Mouse (Mus musculus) lung, postnatal 25 days (tissue): ENCODE measurements at regions not wholly inside any gene's neighbourhood (a gene's known extent, or its start where the extent isn't known, plus 50 kb on each side); places are given as distances from the start of the nearest gene placed in this dataset.

ENCODE experiments used
- DNase-seq: peaks from one replicate; pipeline ENCODE4 v3.0.0; 2022; ENCODE audit warnings: low spot score

DNA sequence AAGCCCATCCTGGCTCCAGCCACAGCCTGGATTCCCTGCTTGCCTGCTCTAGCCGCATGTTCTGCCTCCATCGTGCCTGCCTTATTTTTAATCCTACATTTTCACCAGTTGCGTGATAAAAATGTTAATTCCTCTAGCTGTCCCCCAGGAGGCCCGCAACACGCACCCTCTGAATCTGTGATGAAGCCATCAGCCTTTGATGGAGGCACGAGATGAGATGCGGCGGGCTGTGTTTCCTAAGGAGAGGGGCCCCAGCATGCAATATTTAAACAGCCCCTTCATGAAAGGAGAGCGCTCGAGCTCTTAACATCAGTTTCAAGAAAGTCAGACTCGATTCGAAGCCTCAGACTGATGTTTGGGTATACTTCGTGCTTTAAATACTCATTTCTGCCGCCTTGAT, 76.3 kb downstream of the Nptx2 start:
- no peak for DNase-seq

DNA sequence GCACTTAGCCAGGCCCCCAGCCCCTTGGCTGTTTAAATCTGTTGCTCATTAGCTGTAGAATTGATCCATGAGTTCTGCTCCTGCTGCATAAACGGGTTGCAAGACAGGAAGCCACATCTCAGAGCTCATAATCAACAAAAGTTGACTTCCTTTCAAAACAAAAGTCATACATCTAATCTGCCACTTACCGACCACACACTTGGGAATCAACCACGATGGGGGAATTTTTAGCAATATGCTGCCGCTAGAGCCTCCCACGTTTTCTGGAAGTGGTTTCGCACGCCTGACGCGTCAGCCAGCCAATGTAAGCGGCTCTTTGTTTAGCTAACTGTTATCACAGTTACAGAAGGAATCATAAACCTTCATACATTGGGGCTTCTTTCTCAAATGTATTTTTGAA, 77.7 kb downstream of the Nptx2 start:
- no peak for DNase-seq

DNA sequence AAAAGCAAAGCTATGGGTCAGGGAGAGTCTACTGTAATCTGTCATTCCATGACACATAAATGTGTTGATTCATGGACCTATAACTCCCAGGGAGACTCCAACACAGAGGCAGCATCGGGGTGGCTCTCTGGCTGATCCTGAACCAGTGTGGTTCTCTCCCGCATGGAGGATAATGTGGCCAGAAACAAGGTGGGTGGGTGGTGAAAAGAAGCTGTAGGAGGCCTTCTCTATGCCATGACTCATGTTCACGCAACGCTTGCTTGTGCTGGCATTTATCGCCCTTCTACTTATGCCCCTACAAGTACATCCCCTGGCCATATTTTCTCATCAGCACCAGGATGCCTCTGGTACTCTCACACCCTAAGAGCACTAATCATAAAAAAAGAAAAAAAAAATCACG, 86.6 kb downstream of the Nptx2 start:
- no peak for DNase-seq

DNA sequence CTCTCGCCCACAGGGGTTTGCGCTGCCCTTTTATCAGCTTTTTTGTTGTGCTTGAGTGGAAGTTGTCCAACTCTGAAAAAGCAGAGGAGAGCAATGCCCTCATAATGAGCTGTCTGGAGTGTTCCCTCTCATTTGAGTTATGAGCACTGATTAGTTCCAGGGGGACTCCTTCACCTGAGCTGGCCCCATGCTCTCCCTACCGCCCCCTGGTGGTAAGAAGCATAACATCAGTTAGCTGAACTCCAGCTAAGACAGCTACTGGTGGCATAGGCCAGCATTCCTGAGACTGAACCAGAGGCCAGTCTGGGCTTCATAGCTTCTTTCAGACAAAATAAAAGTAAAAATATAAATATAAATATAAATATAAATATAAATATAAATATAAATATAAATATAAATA, 92.9 kb downstream of the Nptx2 start:
- peak; percentile 31 for DNase-seq

DNA sequence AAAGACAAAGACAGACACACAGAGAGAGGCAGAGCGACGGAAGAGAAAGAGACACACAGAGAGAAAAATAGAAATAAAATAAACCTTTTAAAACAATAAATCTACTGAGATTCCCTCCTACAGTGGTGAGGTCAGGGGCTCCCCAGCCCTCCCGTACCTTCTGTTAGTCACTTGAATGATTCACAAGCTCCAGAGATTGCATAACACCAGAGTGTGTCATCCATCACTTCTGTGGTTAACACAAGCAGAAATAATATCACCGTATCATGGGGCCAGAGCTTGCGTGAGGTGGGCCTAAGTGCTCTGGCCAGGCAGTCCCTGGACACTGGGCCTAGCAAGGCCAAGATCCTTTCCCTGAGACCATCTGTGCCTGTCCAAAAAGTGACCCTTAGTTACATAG, 93.9 kb downstream of the Nptx2 start:
- no peak for DNase-seq

DNA sequence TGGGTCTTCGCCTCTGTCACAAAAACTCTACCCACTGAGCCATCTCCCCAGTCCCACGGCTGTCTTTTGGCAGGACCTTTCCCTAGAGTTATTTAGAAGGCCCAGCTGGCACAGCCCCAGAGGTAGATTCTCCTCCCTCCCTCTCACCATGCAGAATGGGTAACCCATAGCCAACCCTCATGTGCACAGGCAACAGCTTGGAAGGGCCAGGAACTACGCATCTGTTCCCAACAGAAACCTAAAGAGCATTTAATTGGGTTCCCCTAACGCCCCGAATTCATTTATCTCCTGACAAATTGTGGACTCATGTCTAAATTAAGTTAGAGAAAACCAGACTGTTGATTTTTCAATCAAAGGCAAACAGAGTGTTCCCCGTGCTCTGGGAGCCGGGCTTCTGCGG, 97.1 kb downstream of the Nptx2 start:
- DNase-seq: no peak

DNA sequence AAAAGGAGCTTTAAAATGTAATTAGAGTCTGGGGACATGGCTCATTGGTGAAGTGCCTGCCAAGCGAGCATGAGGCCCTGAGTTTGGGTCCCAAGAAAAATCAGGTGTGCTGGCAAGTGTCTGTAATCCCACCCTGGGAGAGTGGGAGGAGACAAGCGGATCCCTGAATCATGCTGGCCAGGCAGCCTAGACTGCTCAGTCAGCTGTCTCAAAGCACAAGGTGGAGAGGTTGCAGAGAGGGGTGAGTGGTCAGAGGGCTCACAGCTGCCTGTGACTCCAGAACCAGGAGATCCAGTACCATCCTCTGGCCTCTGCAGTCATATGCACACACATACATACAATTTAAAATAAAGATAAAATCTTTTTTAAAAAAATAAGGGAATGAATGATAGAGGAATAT, 97.7 kb downstream of the Nptx2 start:
- DNase-seq: no peak

DNA sequence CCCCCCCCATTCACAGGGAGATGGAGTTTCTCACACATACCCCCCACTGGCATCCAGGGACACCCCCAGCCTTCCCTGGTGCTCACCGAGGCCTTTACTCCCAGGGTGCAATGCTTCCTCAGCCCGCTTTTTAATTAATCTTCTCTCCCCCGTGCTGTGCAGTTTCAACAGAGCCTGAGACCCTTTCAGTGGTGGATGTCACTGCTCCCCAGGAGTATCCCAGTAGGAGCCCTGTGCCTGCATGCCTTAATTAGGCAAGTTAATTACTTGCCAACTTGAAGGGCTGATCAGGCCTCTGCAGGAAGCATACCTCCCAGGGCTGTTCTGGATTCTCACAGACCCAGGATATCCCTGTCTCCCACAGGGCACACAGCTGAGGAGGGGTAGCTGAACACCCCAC, 99.7 kb downstream of the Nptx2 start:
- DNase-seq: no peak

DNA sequence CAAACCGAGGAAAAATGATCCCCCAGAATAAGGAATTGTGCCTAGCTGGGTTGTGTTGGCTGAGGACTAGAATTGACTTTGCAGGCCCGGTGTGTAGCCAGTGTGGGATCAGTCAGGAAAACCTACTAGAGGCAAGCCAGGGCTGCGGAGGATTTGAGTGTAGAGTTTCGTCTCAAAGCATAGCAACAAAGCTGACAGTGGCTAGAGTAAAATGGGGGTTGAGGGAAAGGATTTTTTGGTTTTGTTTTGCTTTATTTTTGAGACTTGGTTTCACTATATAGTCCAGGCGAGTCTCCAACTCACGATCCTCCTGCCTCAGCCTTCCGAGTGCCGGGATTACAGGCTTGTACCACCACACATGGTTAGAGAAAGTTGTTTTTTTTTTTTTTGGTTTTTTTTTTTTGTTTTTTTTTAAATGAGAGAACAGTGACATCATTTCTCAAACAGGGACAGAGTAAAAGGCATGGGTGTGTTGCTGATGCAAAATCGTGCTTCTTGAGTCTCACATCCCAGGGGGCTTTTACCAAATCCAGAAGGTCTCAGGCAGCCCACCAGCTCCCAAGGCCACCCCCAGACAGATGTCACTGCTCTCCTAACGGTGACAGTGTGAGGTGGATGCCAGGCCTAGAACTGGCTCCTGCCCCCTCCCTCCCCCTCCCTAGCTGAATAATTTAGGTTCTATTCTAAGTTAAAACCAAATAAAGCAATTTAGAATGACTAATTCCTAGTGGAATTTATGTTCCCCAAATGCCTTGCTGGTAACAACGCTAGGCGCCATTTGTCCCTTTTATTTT, 101.8 kb downstream of the Nptx2 start:
- DNase-seq: no peak

DNA sequence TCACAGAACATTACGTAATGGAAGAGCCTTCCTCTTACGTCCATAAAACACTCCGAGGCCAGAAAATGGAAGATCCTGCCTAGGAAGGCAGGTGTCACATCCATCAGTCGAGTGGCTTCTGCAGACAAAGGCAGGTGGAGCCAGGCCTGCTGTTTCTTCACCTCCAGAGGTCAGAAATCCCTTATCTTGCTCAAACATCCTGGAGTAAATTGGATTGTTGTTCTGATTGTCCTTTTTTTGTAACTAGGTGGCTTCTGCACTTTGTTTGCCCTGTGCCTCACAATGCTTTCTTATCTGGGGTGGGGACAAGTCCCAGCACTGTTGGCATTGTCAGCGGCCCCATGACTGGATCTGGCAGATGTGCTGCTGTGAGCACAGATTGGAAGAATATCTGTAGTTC, 106.5 kb downstream of the Nptx2 start:
- DNase-seq: no peak

DNA sequence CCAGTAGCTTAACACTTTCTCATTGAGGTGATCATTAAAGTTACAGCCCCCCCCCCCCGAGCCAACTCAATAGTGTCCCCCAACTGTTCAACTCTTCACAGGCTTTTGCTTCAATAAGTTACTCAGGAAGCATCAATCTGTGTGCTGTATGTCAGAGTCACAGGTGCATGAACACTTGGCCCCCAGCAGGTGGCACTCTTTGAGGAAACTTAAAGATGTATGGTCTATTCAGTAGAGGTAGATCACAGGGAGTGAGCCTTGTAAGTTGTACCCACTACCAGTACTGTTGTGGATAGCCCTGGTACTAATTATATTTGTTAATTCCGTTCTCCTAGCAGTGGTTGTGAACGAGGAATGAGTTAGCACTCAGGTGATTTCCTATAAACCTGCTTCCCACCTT, 99.6 kb downstream of the Tmem130 start:
- DNase-seq: no peak

DNA sequence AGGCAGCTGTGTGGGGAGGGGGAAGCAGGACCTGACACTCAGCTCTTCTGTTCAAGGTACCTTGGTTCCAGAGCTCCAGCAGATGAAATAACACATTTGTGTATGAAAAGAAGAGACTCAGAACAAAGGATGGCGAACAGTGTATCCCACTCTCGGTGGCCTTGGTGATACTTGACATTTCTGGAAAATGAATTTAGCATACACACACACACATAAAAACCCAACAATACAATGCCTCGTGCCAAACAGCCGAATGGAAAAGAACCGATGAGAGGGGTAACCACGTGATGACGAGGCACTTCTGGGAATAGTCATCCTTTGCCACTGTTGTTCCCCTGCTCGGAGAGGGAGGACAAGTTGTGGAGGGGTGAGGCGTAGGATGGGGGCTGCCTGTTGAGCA, 97.6 kb downstream of the Tmem130 start:
- no peak for DNase-seq

DNA sequence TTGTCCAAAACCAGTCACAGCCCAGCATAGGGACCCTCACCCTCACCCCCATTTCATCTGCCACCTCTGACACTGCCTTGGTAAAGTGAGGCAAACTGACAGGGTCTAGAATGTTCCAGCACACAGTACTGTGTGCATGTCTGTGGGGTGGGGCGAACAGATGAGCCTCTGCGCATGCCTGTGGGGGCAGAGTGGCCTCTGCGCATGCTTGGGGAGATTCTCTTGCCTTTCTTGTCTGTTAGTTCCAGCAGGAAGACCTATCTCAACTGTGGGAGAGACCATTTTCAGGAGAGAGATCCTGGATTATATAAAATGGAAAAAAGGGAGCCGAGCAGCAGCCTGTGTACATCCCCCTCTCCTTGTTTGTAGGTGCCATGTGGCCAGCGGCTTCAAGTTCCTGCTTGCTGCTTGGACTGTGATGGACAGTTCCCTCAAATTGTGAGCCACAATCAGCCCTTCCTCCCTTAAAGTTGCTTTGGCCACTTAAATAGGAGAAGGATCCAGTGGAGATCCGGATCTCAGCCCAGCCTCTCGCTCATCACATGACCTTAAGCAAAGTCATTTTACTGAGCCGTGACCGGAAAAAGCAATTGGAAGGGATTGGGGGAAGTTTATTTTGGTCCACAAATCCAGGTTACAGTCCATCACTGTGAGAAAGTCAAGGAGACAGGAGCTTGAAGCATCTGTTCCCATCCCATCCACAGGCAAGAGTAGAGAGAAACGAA, 96.9 kb downstream of the Tmem130 start:
- DNase-seq: no peak

DNA sequence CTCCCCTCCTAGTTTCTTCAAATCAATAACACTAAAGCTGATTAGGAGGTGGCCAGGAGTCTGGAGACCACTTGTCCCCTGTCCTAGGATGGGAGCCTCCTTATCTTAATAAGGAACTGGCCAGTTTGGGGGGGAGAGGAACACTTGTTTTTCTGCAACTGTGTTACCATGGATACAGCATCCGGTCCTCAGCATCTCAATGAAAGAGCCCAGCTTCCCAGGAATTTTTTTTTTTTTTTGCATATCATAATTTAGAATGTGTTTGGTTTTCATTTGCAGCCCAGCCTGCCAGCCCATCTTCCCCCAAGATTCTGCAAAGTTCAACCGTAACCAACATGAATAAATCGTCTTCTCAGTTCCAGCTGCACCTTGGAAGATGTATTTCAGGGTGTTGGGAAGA, 93.6 kb downstream of the Tmem130 start:
- no peak for DNase-seq

DNA sequence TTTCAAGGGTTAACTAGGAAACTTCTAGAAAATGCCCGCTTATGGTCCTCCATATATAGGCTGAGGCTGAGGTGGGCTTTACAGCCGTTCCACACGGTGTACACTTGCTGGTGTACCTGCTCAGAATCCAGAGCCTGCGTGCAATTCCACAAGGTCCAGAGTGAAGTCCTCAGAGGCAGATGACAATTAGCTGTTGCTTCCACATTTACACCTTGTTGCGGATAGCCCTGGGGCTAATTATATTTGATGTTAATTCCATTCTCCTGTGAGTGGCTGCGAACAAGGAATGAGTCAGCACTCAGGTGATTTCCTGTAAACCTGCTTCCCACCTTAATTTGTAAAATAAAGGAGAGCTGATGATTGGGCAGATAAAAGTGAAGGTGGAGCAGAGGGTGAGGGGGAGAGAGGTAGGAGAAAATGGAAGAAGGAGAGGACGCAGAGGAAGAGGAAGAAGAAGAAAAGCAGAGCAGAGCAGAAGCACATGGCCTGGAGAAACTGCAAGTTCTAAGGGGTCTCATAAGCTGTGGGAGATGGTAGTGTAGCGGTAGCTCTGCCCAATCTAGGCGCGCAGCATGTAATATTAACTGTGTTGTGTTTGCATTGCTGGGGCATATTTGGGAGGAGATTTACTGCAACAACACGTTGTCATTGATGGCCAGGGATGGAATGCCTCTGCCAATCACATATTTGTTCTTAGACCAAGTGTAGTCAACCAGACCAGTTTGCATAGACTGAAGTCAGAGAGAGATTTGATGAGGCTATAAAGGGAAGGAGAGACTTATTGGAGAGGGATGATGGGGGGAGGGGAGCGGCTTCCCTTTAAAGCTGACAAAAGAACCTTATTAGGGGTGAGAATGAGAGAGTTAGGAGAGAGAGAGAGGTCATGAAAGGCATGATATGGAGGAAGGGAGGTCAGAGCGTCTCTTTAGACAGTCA, 82.5 kb downstream of the Tmem130 start:
- DNase-seq: no peak

DNA sequence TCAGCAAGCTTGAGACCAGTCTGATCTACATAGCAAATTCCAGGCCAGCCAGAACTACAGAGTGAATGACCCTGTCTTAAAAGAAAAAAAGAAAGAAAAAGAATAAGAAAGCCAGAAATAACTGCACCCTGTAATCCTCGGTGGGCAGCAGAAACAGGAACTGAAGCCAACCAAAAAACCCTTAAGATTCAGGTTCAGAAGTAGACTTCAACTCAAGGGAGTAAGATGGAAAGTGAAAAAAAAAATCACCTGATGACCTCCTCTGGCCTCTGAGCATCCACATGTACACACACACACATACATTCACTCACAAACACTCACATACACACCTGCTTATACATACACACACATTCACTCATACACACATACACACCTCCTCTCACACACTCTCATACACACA, 77.4 kb downstream of the Tmem130 start:
- no peak for DNase-seq
